8 mouse cellular contexts compared by ENCODE assay signal in genomic region chr5:135489695-135490294, GRCm38 (mm10). TPM values are rescaled to one million over a fixed set of nuclear protein-coding genes. Genes with fewer than 3 reads are reported as not detected.
A peak's percentile ranks its signal among the peaks of the same experiment; 100 is the strongest.
DNase-seq lines count a peak whose midpoint lies in the region; ATAC-seq lines count a peak whose summit lies in the region.

No protein-coding gene starts in this region.

- peak overlapping the region; percentile 87 for H3K27ac ChIP-seq in heart, embryonic 13.5 days (replicated peaks)
- peak overlapping the region; percentile 82 for H3K27ac ChIP-seq in heart, embryonic 16.5 days (ENCODE audit: low read length)
- H3K27ac ChIP-seq in macrophage, result peak overlapping the region; percentile 69

- H3K27me3 ChIP-seq in heart, embryonic 13.5 days (replicated peaks), result no peaks in the 10 kb centered on the region
- H3K27me3 ChIP-seq in heart, embryonic 16.5 days (ENCODE audit: control insufficient read depth, insufficient read depth, low read length), result no peaks in the 10 kb centered on the region

- no peaks in the 10 kb centered on the region for H3K9me3 ChIP-seq in heart, embryonic 13.5 days
- no peaks in the 10 kb centered on the region for H3K9me3 ChIP-seq in heart, embryonic 16.5 days (replicated peaks; ENCODE audit: control insufficient read depth, low read length)

- 0 out of 2 replicates have a peak, but pooled peaks have one; percentile 9 for ATAC-seq in heart, embryonic 13.5 days (ENCODE audit: extremely low read depth, insufficient number of reproducible peaks, low FRiP score, low TSS enrichment)
- no peak; the same call in 1 of the 2 replicates for ATAC-seq in heart, embryonic 16.5 days (replicated peaks; ENCODE audit: extremely low read depth, insufficient read depth, low FRiP score)
- no peak for ATAC-seq in inflammation-experienced regulatory T-cells, adult 6 months

- no peak for DNase-seq in heart, postnatal 25 days (ENCODE audit: low spot score)
- DNase-seq in R1 (ENCODE audit: low read depth, low spot score), result peak; percentile 31
- no peak for DNase-seq in ovary, postnatal 10 days (ENCODE audit: low spot score)
- DNase-seq in thymus, postnatal 0 days (ENCODE audit: low spot score), result no peak

- no peaks in the 10 kb centered on the region for H3K36me3 ChIP-seq in heart, embryonic 13.5 days
- H3K36me3 ChIP-seq in heart, embryonic 16.5 days (ENCODE audit: control insufficient read depth, insufficient read depth), result no peaks in the 10 kb centered on the region
- no peaks in the 10 kb centered on the region for H3K36me3 ChIP-seq in macrophage (ENCODE audit: inconsistent target)

- H3K9ac ChIP-seq in heart, embryonic 13.5 days, result peak overlapping the region; percentile 90
- peak overlapping the region; percentile 75 for H3K9ac ChIP-seq in heart, embryonic 16.5 days (ENCODE audit: low read length)

- peak overlapping the region; percentile 78 for H3K4me3 ChIP-seq in heart, embryonic 13.5 days
- peak overlapping the region; percentile 73 for H3K4me3 ChIP-seq in heart, embryonic 16.5 days (ENCODE audit: low read length)
- peak overlapping the region; percentile 84 for H3K4me3 ChIP-seq in macrophage (ENCODE audit: inconsistent target)

- intact Hi-C loops in heart, postnatal 25 days (cut with DNase I), result loop anchor here (2.0 kb wide), 1 partner anchor 27 kb away; no protein-coding TSS in a partner anchor

- H3K4me2 ChIP-seq in heart, embryonic 13.5 days, result peak overlapping the region; percentile 92
- H3K4me2 ChIP-seq in heart, embryonic 16.5 days (ENCODE audit: low read depth, low read length), result peak overlapping the region; percentile 83

- H3K79me2 ChIP-seq in macrophage (ENCODE audit: inconsistent target), result peaks cover 42% of the 10 kb centered on the region

- WGBS in heart, embryonic 13.5 days, result 6% methylated on average over 13 of the region's 14 CpGs
- WGBS in heart, embryonic 16.5 days, result 11% methylated on average over 14 of the region's 14 CpGs
- WGBS in macrophage (ENCODE audit: missing documents), result 55% methylated on average over 14 of the region's 14 CpGs

- peaks cover 39% of the 10 kb centered on the region for H3K4me1 ChIP-seq in heart, embryonic 13.5 days
- peaks cover 8% of the 10 kb centered on the region; the same call in 1 of the 2 replicates for H3K4me1 ChIP-seq in heart, embryonic 16.5 days (ENCODE audit: control insufficient read depth, insufficient read depth, low read length)

RNA-seq across cellular contexts. Expression of gene Hip1, which starts 55.1 kb away (rescaled TPM):
- 22.8 and 24.9 TPM in 2 replicates for polyA plus RNA-seq in heart, embryonic 13.5 days (2015; fragmentation: Nextera tagmentation; extraction: Ambion mirVana)
- 10 to 100 TPM; 30.0 to 36.0 TPM for total RNA-seq in heart, postnatal 25 days (2021)
- polyA plus RNA-seq in heart, embryonic 16.5 days (2015; fragmentation: Nextera tagmentation; extraction: Ambion mirVana), result 20.3 and 23.5 TPM in 2 replicates
- 100 to 1,000 TPM in 20 of 26 experiments, 10 to 100 TPM in 6; 34.5 to 487 (median 198) TPM for total RNA-seq in macrophage (2018; cell fraction: chromatin; rRNA removed)
- total RNA-seq in macrophage (2018; cell fraction: cytosol; rRNA removed), result 100 to 1,000 TPM in 5 of 26 experiments, 10 to 100 TPM in 21; 41.3 to 122 (median 62.3) TPM
- 100 to 1,000 TPM in 14 of 26 experiments, 10 to 100 TPM in 12; 46.6 to 377 (median 103) TPM for total RNA-seq in macrophage (2018; cell fraction: nucleus; rRNA removed)
- polyA plus RNA-seq in macrophage (2018), result 49.8 to 168 TPM (median 70.5 TPM) in 3 replicates
- 10 to 100 TPM in 1 of 3 experiments, 1 to 10 TPM in 2; 5.2 to 45.4 (median 6.7) TPM for polyA plus RNA-seq in inflammation-experienced regulatory T-cells, adult 6 months (2017; shearing (Covaris generic))
- polyA plus RNA-seq in thymus, postnatal 0 days (2015; fragmentation: Nextera tagmentation; extraction: Ambion mirVana), result 2.4 and 2.7 TPM in 2 replicates
